Mouse (Mus musculus) megakaryocyte progenitor cell, adult 5-6 weeks (primary cell): ENCODE results near the gene 4933415A04Rik. TPM values are rescaled to one million over a fixed set of nuclear protein-coding genes. Genes with fewer than 3 reads are reported as not detected.

Experiments
- ATAC-seq: replicated peaks from 2 replicates; pipeline ENCODE4 v1.8.0; 2016; ENCODE audit warnings: mild to moderate bottlenecking, moderate TSS enrichment, inconsistent platforms; ENCODE audit not compliant: poor library complexity
- total RNA-seq, 2 experiments: library from RNA; stranded (forward) in 1 of 2; stranded (reverse) in 1 of 2; fragments of 157-497, 149-512 nt in 1 of 2; fragments of 200-1000 nt in 1 of 2; gene quantifications; 2 replicates each; pipeline versions ENCODE4 v1.2.3 to v1.2.4; 2015 to 2017

4933415A04Rik gene
- total RNA-seq, 2 experiments from 2014 or later = not detected

DNA sequence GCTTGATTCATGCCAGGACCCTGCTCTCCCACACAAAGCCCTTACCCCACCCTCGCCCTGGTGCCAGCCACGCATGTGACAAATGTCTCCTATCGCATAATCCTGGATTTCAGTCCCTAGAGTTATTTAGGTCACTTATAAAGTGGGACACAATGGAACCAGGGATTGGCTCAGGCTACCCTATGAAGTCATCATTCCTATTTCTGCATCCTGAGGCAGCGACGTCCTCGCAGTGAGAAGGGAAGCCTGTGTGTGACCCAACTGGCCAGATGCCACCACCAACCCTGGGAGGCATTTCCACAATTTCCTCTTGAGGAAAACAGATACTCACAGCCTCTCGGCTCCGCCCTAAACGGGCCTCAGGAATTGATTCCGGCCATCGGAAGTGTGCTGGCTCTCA is 17.2 kb upstream of the 4933415A04Rik start:
- peak; percentile 78 for ATAC-seq

DNA sequence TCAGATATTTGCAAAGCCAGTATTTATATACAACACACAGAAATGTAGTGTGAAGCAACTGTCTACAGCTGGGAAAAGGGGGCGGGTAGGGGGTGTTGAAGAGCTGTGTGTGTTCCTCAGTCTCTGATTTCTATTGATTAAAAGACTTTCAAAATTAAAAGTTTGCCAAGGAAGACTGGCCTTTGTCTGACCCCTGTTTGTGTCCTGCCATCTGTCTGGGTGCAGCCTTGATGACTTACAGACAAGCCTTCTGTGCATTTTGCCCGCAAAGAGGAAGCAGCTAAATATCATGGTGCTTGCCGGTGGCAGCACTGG is 11.8 kb upstream of the 4933415A04Rik start:
- peak; percentile 88 for ATAC-seq

GRCm38 (mm10) chr11:43575376-43576151 is 11.3 kb upstream of the 4933415A04Rik start:
- peak; percentile 16; the same call in 1 of the 2 replicates for ATAC-seq

DNA sequence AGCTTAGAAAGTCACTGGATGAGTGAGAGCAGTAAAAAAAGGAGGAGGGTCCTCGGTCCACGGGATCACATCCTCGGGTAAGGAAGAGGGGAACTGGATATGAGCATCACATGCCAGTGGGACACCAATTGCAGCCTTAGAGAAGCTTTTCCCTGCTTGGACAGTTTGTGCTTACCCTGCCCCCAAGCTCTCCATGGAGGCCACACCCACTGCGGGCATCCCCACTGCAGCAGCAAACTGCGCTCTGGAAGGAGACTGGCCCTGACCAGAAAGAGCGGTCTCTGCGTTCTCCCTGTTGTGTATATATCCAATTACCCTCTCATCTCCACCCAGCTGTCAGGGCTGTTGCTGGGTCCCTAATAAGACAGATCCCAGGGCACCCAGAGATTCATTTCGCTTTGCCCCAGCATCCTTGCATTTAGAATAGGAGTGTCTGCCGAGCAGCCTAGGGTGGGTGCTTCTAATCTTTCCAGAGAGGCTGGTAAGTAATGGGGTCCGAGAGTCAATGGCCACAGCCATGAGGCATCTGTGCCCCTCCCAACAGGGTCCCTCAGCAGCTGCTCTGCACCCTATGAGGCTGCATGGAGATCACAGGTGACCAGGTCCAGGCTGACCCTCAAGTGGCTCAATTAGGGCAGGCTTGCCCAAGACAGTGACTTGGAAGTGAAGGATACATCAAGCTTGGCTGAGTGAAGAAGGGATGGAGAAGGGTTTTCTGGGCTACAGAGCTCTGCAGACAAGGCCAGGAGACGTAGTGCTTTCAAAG is 8.9 kb upstream of the 4933415A04Rik start:
- ATAC-seq = no peak

GRCm38 (mm10) chr11:43585211-43586005 is 1.4 kb upstream of the 4933415A04Rik start:
- no peak for ATAC-seq

DNA sequence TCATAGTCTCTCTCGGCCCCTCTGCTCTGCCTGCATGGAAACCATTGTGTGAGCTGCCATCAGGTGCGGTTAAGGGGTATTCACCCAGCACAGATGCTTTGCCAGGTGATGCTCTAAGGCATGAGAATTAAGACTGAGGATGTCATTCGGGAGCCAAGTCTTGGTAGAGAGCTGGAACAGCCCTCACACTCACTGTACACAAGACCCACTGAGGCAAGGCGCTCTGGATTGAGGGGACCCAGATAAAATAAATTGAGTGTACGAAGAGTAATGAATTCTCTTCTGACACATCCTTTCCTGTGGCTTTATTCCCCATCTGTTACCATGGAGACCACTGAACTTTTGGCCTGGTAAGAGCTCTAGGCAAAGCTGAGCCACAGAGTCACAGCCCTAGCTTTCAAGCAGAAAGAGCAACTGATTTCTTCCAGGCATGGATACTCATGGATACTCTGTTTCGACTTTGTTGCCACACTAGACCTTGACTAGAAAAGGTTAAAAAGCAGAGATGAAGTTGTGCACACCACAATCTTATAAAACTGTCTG is 2.8 kb downstream of the 4933415A04Rik start:
- ATAC-seq = no peak

- ATAC-seq = no peak
These were observed 14.6 kb downstream of the 4933415A04Rik start, which contains the start of gene Fabp6 for GRCm38 (mm10) chr11:43601440-43601839. Gene Fabp6 (minus strand): TSS chr11:43601540.

- no peak for ATAC-seq
These were observed 17.4 kb downstream of the 4933415A04Rik start for GRCm38 (mm10) chr11:43604207-43604606.

DNA sequence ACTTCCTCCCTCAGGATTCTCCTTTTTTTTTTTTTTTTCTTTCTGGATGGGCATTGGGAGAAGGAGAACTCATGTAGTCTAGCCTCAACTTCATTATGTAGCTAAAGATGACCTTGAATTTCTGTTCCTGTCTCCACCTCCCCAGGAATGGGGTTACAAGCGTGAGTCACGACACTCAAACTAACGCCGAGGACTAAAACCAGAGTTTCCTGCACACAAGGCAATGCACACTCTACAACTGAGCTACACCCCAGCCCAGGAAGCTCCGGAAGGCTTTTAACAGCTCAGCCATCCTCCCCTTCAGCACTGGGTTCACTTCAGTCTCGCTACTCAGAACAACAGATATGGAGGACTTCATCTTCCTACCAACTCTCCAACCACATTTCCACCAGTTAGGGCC is 18.1 kb downstream of the 4933415A04Rik start:
- no peak for ATAC-seq

DNA sequence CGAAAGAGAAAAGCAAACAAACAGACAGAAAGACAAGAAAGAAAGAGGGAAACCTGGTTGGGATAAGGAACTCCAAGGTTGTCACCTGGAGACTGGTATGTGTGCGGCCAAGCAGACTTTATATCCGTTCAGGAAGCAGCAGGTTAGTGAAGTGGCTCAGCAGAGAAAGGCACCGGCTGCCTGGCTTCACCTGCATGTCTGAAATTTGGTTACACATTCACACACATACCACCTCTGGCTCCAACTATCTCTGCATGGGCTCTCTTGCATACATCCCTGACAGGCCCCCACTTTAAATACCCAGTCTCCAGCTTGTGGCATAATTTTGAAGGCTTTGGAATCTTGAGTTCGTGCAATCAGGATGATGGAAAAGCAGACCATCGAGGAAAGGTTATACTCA is 19.0 kb downstream of the 4933415A04Rik start:
- ATAC-seq = no peak

DNA sequence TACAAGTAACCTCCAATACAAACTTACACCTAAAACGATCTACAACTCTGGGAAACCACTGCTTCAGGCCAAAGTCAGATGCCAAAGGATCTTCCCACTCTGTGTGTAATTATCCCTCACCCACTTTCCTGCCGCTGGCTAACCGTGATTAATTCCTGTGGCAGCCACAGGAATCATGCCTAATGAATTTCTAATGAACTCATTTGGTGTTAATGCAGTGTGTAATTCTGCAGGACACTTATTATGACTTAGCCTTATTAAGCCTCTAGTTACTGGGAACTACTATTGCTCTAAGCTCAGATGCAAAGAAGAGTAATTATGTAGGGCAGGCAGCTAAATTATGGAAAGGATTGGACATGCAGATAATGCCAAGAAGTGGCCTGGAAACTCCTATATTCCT is 21.6 kb downstream of the 4933415A04Rik start:
- no peak for ATAC-seq

GRCm38 (mm10) chr11:43610006-43610661 is 23.3 kb downstream of the 4933415A04Rik start:
- no peak for ATAC-seq

- ATAC-seq = no peak
These were observed 23.8 kb downstream of the 4933415A04Rik start for GRCm38 (mm10) chr11:43610662-43611033.

DNA sequence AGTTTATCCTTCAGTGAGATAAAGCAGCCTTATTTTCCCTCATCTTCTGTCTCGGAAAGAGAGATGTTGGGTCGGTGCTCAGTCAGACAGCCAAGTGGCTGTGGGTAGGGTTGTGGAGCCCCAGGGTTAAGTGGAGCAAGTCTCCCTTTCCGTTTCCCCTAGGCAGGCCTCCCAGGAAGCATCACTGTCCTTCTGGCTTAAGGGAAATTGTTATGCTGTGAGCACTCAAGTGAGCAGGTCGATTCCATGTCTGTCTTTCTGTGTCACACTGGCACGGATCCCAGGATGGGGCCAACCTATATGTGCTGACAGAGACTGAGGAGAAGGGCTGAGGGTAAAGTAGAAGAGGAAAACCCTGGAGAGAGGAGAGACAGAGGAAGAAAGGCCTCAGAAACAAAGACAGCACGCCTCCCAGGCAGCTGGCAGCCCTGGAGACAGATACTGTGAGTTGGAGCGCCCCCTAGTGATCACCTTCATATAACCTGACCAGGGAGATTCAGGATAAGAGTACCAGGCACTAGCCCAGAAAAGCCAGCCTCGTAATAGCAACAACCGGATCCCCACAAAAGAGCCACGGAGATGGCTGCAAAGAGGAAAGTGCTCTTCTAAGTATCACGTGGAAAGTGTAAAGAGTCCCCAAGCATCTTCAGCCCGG is 26.1 kb downstream of the 4933415A04Rik start:
- peak; percentile 97 for ATAC-seq

- ATAC-seq = no peak
These were observed 31.1 kb downstream of the 4933415A04Rik start for GRCm38 (mm10) chr11:43617924-43618323.

GRCm38 (mm10) chr11:43618403-43618802 is 31.6 kb downstream of the 4933415A04Rik start:
- no peak for ATAC-seq

GRCm38 (mm10) chr11:43621769-43622168 is 34.9 kb downstream of the 4933415A04Rik start:
- ATAC-seq = no peak

DNA sequence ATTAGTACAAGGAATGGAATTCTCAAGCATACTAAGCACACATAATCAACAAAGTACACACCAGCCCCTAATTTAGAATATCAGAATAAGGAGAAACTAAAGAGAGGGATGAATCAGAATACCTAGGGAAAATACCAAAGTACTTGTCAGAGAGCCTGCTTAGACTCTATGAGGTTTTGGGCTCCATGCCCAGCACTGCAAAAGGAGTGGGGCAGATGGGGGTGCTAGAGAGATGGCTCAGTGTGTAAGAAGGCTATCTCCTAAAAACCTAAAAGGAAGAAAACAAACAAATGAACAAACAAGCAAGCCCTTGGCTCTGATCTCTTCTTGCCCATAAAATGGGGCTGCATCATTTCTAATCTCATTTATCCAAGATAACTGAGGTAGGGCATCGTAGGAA is 37.5 kb downstream of the 4933415A04Rik start:
- no peak for ATAC-seq

- 0 out of 2 replicates have a peak, but pooled peaks have one; percentile 17 for ATAC-seq
These were observed 39.6 kb downstream of the 4933415A04Rik start for GRCm38 (mm10) chr11:43626300-43626926.
